Mouse (Mus musculus): ENCODE data around the gene Mc1r.

DNA sequence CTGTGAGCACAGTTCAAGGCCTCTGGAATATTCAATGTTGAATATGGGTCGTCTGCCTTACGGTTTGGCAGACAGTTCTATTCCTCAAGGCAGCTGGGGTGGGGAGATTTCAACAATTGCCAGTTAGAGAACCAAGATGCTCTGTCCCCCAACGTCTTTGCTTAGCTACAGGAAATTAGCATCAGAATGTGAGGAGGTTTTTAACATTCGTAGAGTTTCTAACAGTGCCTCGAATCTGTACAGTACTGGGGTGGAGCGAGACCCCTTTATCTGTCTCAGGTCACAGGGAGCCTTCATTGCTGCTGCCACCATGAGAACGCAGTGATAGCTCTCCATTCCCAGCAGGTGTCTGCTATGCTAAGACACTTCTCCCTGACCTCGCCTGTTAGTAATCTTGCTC is 30.8 kb upstream of the Mc1r start:
- TF ChIP-seq CTCF (IDR thresholded peaks at IDR 0.05; ENCODE audit: low read depth, low read length), result no peak
- no peak for TF ChIP-seq GATA1 (IDR thresholded peaks at IDR 0.05; ENCODE audit: borderline replicate concordance, low read length)
- TF ChIP-seq POLR2AphosphoS5 (IDR thresholded peaks at IDR 0.05; ENCODE audit: insufficient replicate concordance, low read depth, low read length), result no peak
